Mouse (Mus musculus) limb, embryonic 11.5 days (tissue): ENCODE data around the gene Hoxb1. TPM values are rescaled to one million over a fixed set of nuclear protein-coding genes. Genes with fewer than 3 reads are reported as not detected.

ENCODE experiments used
- ATAC-seq: fragments of 200-750 bp; cut with Nextera tagmentation; 2 replicates; pipeline ENCODE4 v1.8.0; 2017; ENCODE audit warnings: low read depth; ENCODE audit not compliant: insufficient number of reproducible peaks, low FRiP score, low TSS enrichment
- DNase-seq: peaks from one replicate; pipeline ENCODE4 v3.0.0-alpha.2; 2015; ENCODE audit warnings: low spot score
- H3K27ac ChIP-seq: fragments of 300-500 bp; sonication (generic); replicated peaks from 2 replicates; pipeline ENCODE4 v1.5.1; 2014; ENCODE audit warnings: low read depth, mild to moderate bottlenecking, low read length
- H3K27me3 ChIP-seq: fragments of 300-500 bp; sonication (generic); 2 replicates; pipeline ENCODE4 v1.6.1; 2014; ENCODE audit warnings: mild to moderate bottlenecking, low read length, mixed read lengths; ENCODE audit not compliant: control insufficient read depth, insufficient read depth
- H3K36me3 ChIP-seq: fragments of 300-500 bp; sonication (generic); 2 replicates; pipeline ENCODE4 v1.6.1; 2014; ENCODE audit warnings: mild to moderate bottlenecking, low read length, moderate library complexity, mixed read lengths; ENCODE audit not compliant: control insufficient read depth, insufficient read depth
- H3K4me1 ChIP-seq: fragments of 300-500 bp; sonication (generic); 2 replicates; pipeline ENCODE4 v1.6.1; 2014; ENCODE audit warnings: low read length, mixed read lengths; ENCODE audit not compliant: control insufficient read depth, insufficient read depth
- H3K4me2 ChIP-seq: fragments of 300-500 bp; sonication (generic); 2 replicates; pipeline ENCODE4 v1.6.1; 2014; ENCODE audit warnings: low read depth, mild to moderate bottlenecking, moderate library complexity; ENCODE audit not compliant: severe bottlenecking
- H3K4me3 ChIP-seq: fragments of 300-500 bp; sonication (generic); 2 replicates; pipeline ENCODE4 v1.5.1; 2014; ENCODE audit warnings: low read depth, low read length
- H3K9ac ChIP-seq: fragments of 300-500 bp; sonication (generic); 2 replicates; pipeline ENCODE4 v1.6.1; 2014; ENCODE audit warnings: mild to moderate bottlenecking, low read length
- H3K9me3 ChIP-seq: fragments of 300-500 bp; sonication (generic); 2 replicates; pipeline ENCODE4 v1.6.1; 2016; ENCODE audit warnings: low read length; ENCODE audit not compliant: control insufficient read depth
- WGBS: fragments of 180-500 bp; shearing (Covaris S2); extraction: QIAGEN DNeasy Blood & Tissue Kit; methylation state at CpG from one replicate; pipeline ENCODE4 v1.1.7; 2014; 5-methylcytosine and 5-hydroxymethylcytosine counted together
- polyA plus RNA-seq: library from polyadenylated mRNA; unstranded; fragments of >200 nt; fragmentation: Nextera tagmentation; extraction: Ambion mirVana; gene quantifications from 2 replicates; pipeline ENCODE4 v1.2.1, GENCODE M21; 2014

Hoxb1 gene
- polyA plus RNA-seq, 1 experiment from 2014 or later: not detected

- WGBS: 61% methylated on average over 4 of the region's 4 CpGs
- Histone ChIP-seq H3K9me3 (no peaks in the 10 kb centered on the region), H3K4me3 (no peak overlapping the region), H3K36me3 (no peaks in the 10 kb centered on the region), H3K4me1 (0 out of 2 replicates have a peak, but pooled peaks cover 7% of the 10 kb centered on the region), H3K9ac (no peak overlapping the region), H3K4me2 (no peak overlapping the region), H3K27ac (no peak overlapping the region), H3K27me3 (peaks cover 49% of the 10 kb centered on the region)
- no peak for ATAC-seq
- no peak for DNase-seq
Observed at GRCm38 (mm10) chr11:96405541-96405940, 40.0 kb downstream of the Hoxb1 start.

GRCm38 (mm10) chr11:96407191-96408072 is 41.9 kb downstream of the Hoxb1 start:
- 0 out of 2 replicates have a peak, but pooled peaks cover 7% of the 10 kb centered on the region for H3K4me1 ChIP-seq
- peaks cover 47% of the 10 kb centered on the region for H3K27me3 ChIP-seq
- 3% methylated on average over 36 of the region's 36 CpGs for WGBS
- H3K9ac ChIP-seq: no peak overlapping the region
- H3K36me3 ChIP-seq: no peaks in the 10 kb centered on the region
- DNase-seq: peak; percentile 85
- H3K27ac ChIP-seq: no peak overlapping the region
- no peaks in the 10 kb centered on the region for H3K9me3 ChIP-seq
- ATAC-seq: no peak
- no peak overlapping the region for H3K4me3 ChIP-seq
- peak overlapping the region; percentile 29 for H3K4me2 ChIP-seq

- no peak for ATAC-seq
- WGBS: 26% methylated on average over 14 of the region's 14 CpGs
- H3K4me3 ChIP-seq: no peak overlapping the region
- H3K9ac ChIP-seq: no peak overlapping the region
- no peak for DNase-seq
- no peaks in the 10 kb centered on the region for H3K9me3 ChIP-seq
- H3K36me3 ChIP-seq: no peaks in the 10 kb centered on the region
- H3K27me3 ChIP-seq: peaks cover 44% of the 10 kb centered on the region
- H3K27ac ChIP-seq: no peak overlapping the region
- no peak overlapping the region for H3K4me2 ChIP-seq
- peaks cover 11% of the 10 kb centered on the region for H3K4me1 ChIP-seq
Observed at GRCm38 (mm10) chr11:96408234-96409010, 42.9 kb downstream of the Hoxb1 start.

- 84% methylated on average over 5 of the region's 5 CpGs for WGBS
- Histone ChIP-seq H3K36me3 (no peaks in the 10 kb centered on the region), H3K4me2 (no peak overlapping the region), H3K9ac (no peak overlapping the region), H3K4me1 (peaks cover 13% of the 10 kb centered on the region), H3K27me3 (peaks cover 28% of the 10 kb centered on the region), H3K4me3 (no peak overlapping the region), H3K9me3 (no peaks in the 10 kb centered on the region), H3K27ac (no peak overlapping the region)
- no peak for DNase-seq
- no peak for ATAC-seq
Observed at GRCm38 (mm10) chr11:96411019-96411418, 45.5 kb downstream of the Hoxb1 start.

GRCm38 (mm10) chr11:96411934-96412333 is 46.4 kb downstream of the Hoxb1 start:
- Histone ChIP-seq H3K27me3 (peaks cover 21% of the 10 kb centered on the region), H3K9me3 (no peaks in the 10 kb centered on the region), H3K4me2 (no peak overlapping the region), H3K36me3 (no peaks in the 10 kb centered on the region), H3K4me3 (no peak overlapping the region), H3K4me1 (peaks cover 13% of the 10 kb centered on the region), H3K27ac (no peak overlapping the region), H3K9ac (no peak overlapping the region)
- 70% methylated on average over 4 of the region's 4 CpGs for WGBS
- no peak for DNase-seq
- ATAC-seq: no peak

- H3K36me3 ChIP-seq: no peaks in the 10 kb centered on the region
- DNase-seq (no peak), ATAC-seq (no peak)
- no peak overlapping the region for H3K9ac ChIP-seq
- no peaks in the 10 kb centered on the region for H3K9me3 ChIP-seq
- H3K27ac ChIP-seq: no peak overlapping the region
- H3K27me3 ChIP-seq: peaks cover 15% of the 10 kb centered on the region
- no peak overlapping the region for H3K4me2 ChIP-seq
- H3K4me1 ChIP-seq: peaks cover 6% of the 10 kb centered on the region
- H3K4me3 ChIP-seq: no peak overlapping the region
- WGBS: 74% methylated on average over 9 of the region's 9 CpGs
Observed at GRCm38 (mm10) chr11:96412941-96413491, 47.5 kb downstream of the Hoxb1 start.

GRCm38 (mm10) chr11:96413527-96413926 is 48.0 kb downstream of the Hoxb1 start:
- Histone ChIP-seq H3K27ac (no peak overlapping the region), H3K4me3 (no peak overlapping the region), H3K27me3 (peaks cover 15% of the 10 kb centered on the region), H3K9me3 (no peaks in the 10 kb centered on the region), H3K9ac (no peak overlapping the region), H3K4me2 (no peak overlapping the region), H3K4me1 (peaks cover 6% of the 10 kb centered on the region), H3K36me3 (no peaks in the 10 kb centered on the region)
- peak; percentile 65 for DNase-seq
- no peak for ATAC-seq
- 5% methylated on average over 8 of the region's 8 CpGs for WGBS

GRCm38 (mm10) chr11:96414002-96414401 is 48.5 kb downstream of the Hoxb1 start:
- H3K4me1 ChIP-seq: peaks cover 6% of the 10 kb centered on the region
- H3K27me3 ChIP-seq: peaks cover 13% of the 10 kb centered on the region
- no peak for ATAC-seq
- no peak overlapping the region for H3K4me3 ChIP-seq
- H3K9ac ChIP-seq: no peak overlapping the region
- no peaks in the 10 kb centered on the region for H3K36me3 ChIP-seq
- DNase-seq: no peak
- H3K4me2 ChIP-seq: no peak overlapping the region
- 47% methylated on average over 2 of the region's 2 CpGs for WGBS
- H3K9me3 ChIP-seq: no peaks in the 10 kb centered on the region
- H3K27ac ChIP-seq: no peak overlapping the region
